Mouse (Mus musculus): ENCODE measurements around the gene Fancd2.

The Fancd2 gene

DNA sequence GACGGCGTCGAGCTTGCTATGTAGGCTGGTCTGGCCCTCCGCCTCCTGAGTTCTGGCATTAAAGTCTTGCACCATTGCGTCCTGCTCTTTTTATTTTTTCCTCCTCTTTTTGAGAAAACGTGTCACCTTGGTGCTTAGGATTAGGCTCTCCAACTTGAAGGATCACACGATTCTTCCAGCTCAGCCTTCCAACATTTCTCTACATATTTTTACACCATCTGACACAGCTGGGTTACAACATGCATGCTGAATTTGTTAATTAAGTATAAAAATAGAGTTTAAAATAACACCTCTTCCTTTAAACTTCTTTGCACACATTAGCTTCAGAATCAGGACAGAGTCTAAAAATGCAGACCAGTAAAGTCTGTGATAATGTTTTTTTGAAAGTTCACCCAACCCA is 77.8 kb downstream of the Fancd2 start:
- DNase-seq (ENCODE audit: low read depth, low spot score): no peak

DNA sequence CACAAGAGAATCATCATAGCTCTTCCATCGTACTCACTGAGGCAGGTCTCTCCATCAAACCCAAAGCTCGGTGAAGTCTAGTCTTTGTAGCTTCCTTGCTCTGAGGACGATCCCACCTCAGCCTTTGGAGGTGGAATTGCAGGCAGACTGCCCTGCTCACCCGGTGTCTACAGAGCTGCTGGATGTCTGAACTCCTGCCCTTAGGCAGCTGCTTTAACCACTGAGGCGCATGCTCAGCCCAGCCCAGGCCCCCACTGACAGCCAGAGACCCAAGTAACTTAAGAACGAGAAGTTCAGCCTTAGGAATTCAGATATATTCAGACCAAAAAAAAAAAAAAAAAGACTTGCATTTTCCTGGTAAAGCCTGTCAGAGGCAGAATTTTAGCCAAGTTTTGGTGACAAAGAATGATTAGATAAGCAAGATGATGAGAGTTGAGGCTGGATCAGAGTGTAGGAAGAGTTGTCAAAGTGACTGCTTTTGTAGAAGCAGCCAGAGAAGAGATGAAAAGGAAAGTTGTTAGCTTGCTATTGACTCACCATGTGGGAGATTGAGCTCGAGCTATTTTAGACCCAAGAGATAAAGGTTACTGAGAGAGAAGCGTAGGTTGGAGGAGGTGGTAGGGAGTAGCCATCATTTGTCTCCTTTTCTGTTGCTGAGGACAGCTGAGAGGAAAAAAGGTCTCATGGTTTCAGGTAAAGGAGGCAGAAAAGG is 80.9 kb downstream of the Fancd2 start:
- no peak for DNase-seq (ENCODE audit: low read depth, low spot score)

DNA sequence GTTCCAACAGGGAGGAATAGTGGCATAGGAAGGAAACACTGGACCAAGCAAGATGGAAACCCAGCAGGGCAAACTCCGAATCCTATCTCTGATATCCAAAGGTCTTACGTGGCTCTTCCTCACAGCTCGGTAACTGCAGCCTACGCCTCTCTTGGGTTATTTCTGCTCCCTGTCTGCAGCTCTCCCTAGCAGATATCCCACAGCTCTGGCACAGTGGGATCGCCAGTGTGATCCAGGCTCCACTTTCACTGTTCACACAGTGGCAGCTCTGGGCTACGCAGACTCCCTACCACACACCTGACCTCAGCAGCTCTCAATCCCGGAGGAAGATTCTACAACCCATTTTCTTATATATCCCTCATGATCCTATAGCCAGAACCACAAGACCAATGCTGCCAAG is 82.7 kb downstream of the Fancd2 start:
- no peak for DNase-seq (ENCODE audit: low read depth, low spot score)

DNA sequence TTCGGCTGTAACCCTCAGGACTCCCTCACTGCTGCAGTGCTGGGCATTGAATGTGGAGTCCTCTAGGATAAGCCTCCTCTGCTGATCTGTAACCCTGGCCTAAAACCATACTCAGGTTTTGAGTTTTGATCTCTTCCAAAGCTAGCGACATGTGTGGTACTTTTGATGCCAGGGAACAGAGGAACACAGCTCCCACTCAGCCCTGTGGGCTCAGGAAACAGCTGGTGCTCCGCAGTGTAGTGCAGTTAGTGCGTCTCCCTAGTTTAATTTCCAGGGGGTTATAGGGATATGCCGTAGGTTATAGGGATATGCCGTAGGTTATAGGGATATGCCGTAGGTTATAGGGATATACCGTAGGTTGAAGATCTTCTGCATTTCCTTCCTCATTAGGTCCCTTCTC is 83.5 kb downstream of the Fancd2 start:
- no peak for DNase-seq (ENCODE audit: low read depth, low spot score)

DNA sequence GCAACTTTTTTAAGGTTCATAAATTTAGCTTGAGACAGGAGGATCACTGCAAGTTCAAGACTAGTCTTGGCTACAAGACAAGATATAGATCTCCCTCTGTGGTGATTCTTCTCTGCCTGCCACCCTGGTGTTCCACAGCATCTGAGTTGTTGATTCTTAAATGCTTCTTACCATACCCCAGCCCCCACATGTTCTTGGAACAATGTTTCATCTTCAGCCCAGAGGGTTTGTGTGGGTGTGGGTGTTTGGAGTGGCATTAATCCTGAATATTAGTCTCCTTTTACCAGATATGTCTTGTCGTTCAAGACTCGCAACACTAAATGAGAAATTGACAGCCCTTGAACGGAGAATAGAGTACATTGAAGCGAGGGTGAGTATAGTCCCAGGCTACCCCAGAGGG is 84.0 kb downstream of the Fancd2 start:
- no peak for DNase-seq (ENCODE audit: low read depth, low spot score)

DNA sequence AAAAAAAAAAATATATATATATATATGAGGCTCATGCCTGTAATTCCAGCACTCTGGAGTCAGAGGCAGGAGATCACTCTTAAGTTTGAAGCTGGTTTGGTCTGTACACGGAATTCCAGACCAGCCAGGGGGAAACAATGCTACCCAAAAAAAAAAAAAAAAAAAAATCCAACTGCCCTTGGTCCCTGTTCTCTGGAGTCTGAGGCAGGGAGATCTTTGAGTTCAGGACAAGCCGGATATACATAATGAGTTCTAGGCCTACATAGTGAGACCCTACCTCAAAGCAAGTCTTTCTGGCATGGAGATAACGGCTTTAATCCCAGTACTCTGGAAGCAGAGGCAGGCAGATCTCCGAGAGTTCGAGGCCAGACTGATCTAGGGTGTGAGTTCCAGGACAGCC is 91.9 kb downstream of the Fancd2 start:
- no peak for DNase-seq (ENCODE audit: low read depth, low spot score)

DNA sequence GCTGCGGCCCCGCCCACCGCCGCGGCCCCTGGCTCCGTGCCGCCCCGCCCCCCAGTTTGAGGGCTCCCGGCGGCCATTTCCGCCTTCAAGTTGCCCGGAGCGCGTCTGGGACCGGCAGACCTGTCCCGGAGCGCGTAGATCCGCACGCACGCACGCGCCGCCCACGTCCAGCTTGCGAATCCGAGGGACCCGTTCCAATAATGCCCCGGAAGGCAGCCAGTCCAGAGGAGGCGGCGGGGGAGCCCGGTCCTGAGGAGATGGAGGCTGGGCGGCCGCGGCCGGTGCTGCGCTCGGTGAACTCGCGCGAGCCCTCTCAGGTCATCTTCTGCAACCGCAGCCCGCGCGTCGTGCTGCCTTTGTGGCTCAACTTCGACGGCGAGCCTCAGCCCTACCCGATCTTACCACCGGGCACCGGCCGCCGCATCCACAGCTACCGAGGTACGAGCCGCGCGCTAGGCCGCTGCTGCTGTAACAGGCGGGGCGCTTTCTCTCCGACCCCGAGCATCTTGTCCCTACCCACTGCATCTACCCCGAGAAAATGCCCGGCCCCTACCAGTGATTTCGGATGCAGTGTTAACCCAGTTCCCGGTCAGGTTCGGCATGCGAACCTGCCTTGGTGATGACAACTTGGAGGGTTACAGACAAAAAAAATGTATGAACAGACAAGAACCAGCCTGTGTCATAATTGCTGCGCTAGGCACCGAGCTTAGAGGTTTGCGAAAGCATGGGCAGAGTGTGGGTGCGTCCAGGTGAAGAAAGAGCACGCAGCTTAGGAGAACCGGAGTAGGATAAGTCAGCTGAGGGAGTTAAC is 92.7 kb downstream of the Fancd2 start, which contains the start of gene Vhl:
Gene Vhl (plus strand): TSS at position 19 of the 811 bp plus-strand sequence.
- DNase-seq (ENCODE audit: low read depth, low spot score): peak; percentile 77

GRCm38 (mm10) chr6:113624989-113625770 is 93.7 kb downstream of the Fancd2 start:
- DNase-seq (ENCODE audit: low read depth, low spot score): no peak

DNA sequence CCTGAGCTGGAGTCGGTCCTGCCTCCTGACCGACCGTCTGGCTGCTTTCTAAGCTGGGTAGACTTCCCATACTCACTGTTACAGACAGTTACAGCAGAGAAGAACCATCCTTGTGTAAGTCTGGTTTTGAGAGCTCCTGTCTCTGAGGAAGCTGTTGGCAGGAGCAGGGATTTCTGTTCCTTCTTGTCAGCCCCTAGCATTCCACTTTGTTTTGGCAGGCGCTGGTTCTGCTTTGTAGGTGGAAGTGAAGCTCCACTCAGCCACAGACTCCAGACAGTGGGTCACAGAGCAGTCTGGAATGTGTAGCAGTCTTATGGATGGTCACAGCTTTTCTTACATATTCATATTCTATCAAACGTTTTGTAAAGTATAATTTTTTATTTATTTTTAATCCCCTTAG is 98.8 kb downstream of the Fancd2 start:
- DNase-seq (ENCODE audit: low read depth, low spot score): no peak

DNA sequence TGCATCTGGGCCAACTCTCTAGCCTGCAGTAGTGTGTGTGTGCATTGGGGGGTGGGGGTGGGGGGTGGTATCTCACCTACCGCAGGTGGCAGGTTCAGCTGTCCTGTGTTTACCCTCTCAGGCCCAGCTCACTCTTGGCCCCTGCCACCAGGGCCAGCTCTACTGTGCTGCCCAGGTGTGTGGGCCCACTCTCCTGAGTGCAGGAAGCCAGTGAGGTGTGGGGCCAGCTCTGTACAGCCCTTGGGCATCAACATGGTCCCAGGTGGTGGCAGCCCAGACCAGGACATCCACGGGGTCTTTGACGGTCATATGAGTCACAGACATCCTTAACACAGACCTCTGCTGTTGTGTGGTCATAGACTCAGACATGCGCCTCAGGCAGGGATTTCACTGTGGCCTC is 101.4 kb downstream of the Fancd2 start:
- no peak for DNase-seq (ENCODE audit: low read depth, low spot score)

GRCm38 (mm10) chr6:113638302-113639040 is 107.0 kb downstream of the Fancd2 start, which contains the start of gene Irak2:
Gene Irak2 (plus strand): TSS chr6:113638467.
- DNase-seq (ENCODE audit: low read depth, low spot score): peak; percentile 94

DNA sequence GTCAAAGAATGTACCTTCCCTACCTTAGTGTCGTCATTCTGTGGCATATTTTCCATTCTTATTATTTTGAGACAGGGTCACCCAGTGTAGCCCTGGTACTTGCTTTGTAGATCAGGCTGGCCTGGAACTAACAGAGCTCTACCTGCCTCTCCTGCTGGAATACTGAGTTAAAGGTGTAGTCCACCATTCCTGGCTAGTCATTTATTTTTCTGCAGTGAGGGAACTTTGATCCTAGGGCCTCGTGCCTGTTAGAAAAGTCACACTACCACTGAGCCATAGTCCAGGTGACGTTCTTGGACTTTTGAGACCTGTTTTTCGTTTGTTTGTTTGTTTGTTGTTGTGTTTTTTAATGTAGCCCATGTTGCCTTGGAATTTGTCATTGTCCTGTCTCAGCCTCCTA is 107.7 kb downstream of the Fancd2 start:
- DNase-seq (ENCODE audit: low read depth, low spot score): no peak

- no peak for DNase-seq (ENCODE audit: low read depth, low spot score)
Measured at GRCm38 (mm10) chr6:113642605-113643004, 111.1 kb downstream of the Fancd2 start.

GRCm38 (mm10) chr6:113643021-113643420 is 111.5 kb downstream of the Fancd2 start:
- no peak for DNase-seq (ENCODE audit: low read depth, low spot score)

- DNase-seq (ENCODE audit: low read depth, low spot score): no peak
Measured at GRCm38 (mm10) chr6:113643967-113644366, 112.5 kb downstream of the Fancd2 start.

GRCm38 (mm10) chr6:113644808-113645207 is 113.3 kb downstream of the Fancd2 start:
- DNase-seq (ENCODE audit: low read depth, low spot score): no peak

Measured in mesoderm, embryonic 11.5 days (tissue).